Mouse (Mus musculus): ENCODE data around the gene Gm12185. TPM values are rescaled to one million over a fixed set of nuclear protein-coding genes. Genes with fewer than 3 reads are reported as not detected.
A peak's percentile ranks its signal among the peaks of the same experiment; 100 is the strongest.
"Not testable (repeated sequence)": the region's sequence is repeated elsewhere in the genome, so short reads cannot be mapped to it uniquely, and the experiment has no call there.

The Gm12185 gene
- polyA plus RNA-seq (2012; fragmentation: generic; extraction: Trizol) = 0.10 TPM

- H3K4me3 ChIP-seq; H3K79me2 ChIP-seq (ENCODE audit: control insufficient read depth, insufficient read depth); H3ac ChIP-seq (ENCODE audit: control insufficient read depth, insufficient read length); H3K27me3 ChIP-seq (ENCODE audit: control insufficient read depth, insufficient read depth, insufficient read length); H3K36me3 ChIP-seq (ENCODE audit: control insufficient read depth, insufficient read depth): not testable (repeated sequence)
- H3K4me2 ChIP-seq (ENCODE audit: low read depth) = peak within 1 kb of the TSS; percentile 34
These were observed at the start of gene Gm12185 for GRCm38 (mm10) chr11:48991740-48992520. TSS of gene Gm12185 (minus strand) at chr11:48992226.

DNA sequence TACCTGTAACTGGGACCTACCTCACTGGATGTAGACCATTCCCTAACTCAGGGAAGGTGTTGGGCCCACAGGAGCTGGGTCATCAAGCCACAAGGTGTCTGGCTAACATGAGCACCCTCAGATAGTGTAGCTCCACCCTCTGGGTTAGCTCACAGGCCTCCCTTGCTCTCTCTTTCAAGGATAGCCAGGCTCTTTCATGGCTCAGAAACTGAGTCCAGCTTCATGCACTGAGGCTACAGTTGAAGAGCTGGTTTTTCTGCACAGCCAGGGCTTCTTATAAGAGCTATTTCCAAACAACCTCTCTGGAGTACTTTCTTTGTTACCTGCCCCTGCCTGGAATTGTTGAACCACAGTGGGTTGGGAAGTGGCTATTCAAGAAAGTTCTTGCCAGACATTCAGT lies 20.0 kb upstream of the Gm12185 start:
- not testable (repeated sequence) for H3K4me3 ChIP-seq; H3K79me2 ChIP-seq (ENCODE audit: control insufficient read depth, insufficient read depth); H3K27me3 ChIP-seq (ENCODE audit: control insufficient read depth, insufficient read depth, insufficient read length); H3ac ChIP-seq (ENCODE audit: control insufficient read depth, insufficient read length); H3K36me3 ChIP-seq (ENCODE audit: control insufficient read depth, insufficient read depth); H3K4me2 ChIP-seq (ENCODE audit: low read depth)

DNA sequence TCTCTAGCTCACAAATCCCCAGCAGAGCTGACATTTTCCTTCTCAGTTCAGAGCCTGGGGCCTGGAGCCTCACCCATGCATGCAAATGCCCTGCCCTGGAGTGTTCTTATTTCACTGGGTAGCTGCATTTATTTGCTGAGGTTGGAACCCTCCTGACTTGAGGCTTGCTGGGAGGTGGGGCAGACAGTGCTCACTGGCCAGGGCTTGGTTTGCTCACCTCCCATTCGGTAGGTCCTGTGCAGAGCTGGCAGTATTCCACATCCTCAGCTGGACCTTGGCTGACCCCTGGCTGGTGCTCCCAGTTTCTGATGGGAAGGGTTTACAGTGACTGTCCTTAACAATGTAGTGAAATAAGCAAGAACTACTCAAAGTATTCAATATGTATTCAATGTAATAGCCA lies 14.8 kb upstream of the Gm12185 start:
- H3K4me2 ChIP-seq (ENCODE audit: low read depth) = peak overlapping the region; percentile 24
- not testable (repeated sequence) for H3K27me3 ChIP-seq (ENCODE audit: control insufficient read depth, insufficient read depth, insufficient read length); H3K36me3 ChIP-seq (ENCODE audit: control insufficient read depth, insufficient read depth); H3ac ChIP-seq (ENCODE audit: control insufficient read depth, insufficient read length); H3K4me3 ChIP-seq; H3K79me2 ChIP-seq (ENCODE audit: control insufficient read depth, insufficient read depth)

GRCm38 (mm10) chr11:49006317-49006716 lies 14.3 kb upstream of the Gm12185 start:
- not testable (repeated sequence) for H3ac ChIP-seq (ENCODE audit: control insufficient read depth, insufficient read length); H3K79me2 ChIP-seq (ENCODE audit: control insufficient read depth, insufficient read depth); H3K27me3 ChIP-seq (ENCODE audit: control insufficient read depth, insufficient read depth, insufficient read length); H3K4me3 ChIP-seq; H3K36me3 ChIP-seq (ENCODE audit: control insufficient read depth, insufficient read depth)
- peak overlapping the region; percentile 24 for H3K4me2 ChIP-seq (ENCODE audit: low read depth)

DNA sequence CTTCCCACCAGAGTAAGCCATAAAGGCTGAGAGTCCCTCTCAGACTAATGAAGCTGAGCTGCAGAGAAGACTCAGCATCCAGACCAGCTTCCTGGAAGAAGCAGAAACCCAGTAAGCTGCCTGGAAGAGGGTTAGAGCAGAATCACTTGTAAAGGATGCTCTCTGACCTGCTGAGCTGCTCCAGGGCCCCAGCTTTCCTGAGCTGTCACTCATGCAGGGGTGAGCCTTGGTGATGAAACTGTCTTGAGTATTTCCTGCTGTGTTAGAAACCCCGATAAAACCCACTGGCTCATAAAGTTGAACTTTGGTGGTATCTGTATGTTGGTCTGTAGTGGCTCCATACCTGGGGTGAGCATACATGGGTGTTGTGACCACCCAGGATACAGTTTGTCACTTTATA lies 8.4 kb upstream of the Gm12185 start:
- not testable (repeated sequence) for H3K4me2 ChIP-seq (ENCODE audit: low read depth); H3K4me3 ChIP-seq; H3K27me3 ChIP-seq (ENCODE audit: control insufficient read depth, insufficient read depth, insufficient read length); H3ac ChIP-seq (ENCODE audit: control insufficient read depth, insufficient read length); H3K79me2 ChIP-seq (ENCODE audit: control insufficient read depth, insufficient read depth); H3K36me3 ChIP-seq (ENCODE audit: control insufficient read depth, insufficient read depth)

DNA sequence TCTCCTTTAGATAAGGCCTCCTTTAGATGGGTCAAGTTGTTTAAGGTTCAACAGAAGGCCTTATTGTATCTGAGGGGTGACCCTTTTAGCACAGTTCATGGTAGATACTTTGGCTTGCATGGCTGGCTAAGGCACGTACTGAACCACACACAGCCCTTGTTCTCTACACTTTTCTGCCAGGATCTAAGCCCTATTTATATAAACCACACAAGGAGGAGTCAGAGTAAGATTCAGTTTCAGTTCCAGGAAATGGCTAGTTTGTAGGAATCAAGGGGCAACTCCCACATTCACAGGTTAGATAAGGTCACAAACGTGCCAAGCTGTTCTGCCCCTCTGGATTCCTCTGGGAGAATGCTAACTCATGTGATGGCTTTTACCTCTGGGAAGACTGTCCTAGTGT lies 2.0 kb upstream of the Gm12185 start, which contains the start of gene Tgtp1:
Gene Tgtp1, minus strand, starts transcription at position 155 of the 400 bp plus-strand sequence.
- H3K79me2 ChIP-seq (ENCODE audit: control insufficient read depth, insufficient read depth); H3ac ChIP-seq (ENCODE audit: control insufficient read depth, insufficient read length); H3K4me3 ChIP-seq; H3K27me3 ChIP-seq (ENCODE audit: control insufficient read depth, insufficient read depth, insufficient read length); H3K36me3 ChIP-seq (ENCODE audit: control insufficient read depth, insufficient read depth): not testable (repeated sequence)
- H3K4me2 ChIP-seq (ENCODE audit: low read depth) = peak within 1 kb of the TSS; percentile 44

DNA sequence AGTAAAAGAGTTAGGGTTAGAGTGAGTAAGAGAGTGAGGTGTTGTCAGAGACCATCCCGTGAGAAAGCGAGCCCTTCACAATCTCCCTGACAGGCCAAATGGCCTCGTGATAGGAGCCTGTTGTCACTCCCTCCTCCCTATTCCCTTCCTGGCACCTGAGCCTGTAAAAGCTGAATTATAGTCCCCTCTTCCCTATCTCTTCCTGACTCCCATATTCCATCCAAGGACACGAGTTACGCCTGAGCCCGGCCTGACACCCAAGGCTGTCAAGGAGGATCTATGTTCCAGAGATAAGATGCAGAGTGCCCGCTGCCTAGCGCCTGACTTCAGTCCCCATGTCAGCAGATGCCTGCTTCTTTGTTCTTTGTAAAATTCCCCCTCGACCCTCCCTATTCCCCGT lies 1.3 kb upstream of the Gm12185 start:
- not testable (repeated sequence) for H3K4me2 ChIP-seq (ENCODE audit: low read depth); H3K36me3 ChIP-seq (ENCODE audit: control insufficient read depth, insufficient read depth); H3K4me3 ChIP-seq; H3K79me2 ChIP-seq (ENCODE audit: control insufficient read depth, insufficient read depth); H3K27me3 ChIP-seq (ENCODE audit: control insufficient read depth, insufficient read depth, insufficient read length); H3ac ChIP-seq (ENCODE audit: control insufficient read depth, insufficient read length)

DNA sequence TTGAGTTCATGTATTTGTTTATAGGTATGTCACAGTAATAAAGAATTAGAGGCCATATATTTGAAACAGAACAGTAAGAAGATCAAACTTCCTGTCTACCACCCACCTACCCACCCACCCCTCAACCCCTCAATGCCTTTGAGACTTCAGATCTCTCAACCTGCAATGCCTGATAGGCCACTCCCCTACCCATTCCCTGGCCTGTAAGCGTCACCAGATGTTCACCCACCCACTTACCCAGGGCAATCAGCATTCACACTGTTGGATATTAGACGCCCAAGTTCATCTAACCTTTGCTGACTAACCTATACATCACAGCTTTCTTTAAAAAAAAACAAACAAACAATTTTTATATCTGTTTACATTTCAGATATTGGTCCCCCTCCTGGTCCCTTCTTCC lies 2.0 kb downstream of the Gm12185 start:
- not testable (repeated sequence) for H3ac ChIP-seq (ENCODE audit: control insufficient read depth, insufficient read length); H3K4me3 ChIP-seq; H3K79me2 ChIP-seq (ENCODE audit: control insufficient read depth, insufficient read depth); H3K27me3 ChIP-seq (ENCODE audit: control insufficient read depth, insufficient read depth, insufficient read length); H3K36me3 ChIP-seq (ENCODE audit: control insufficient read depth, insufficient read depth); H3K4me2 ChIP-seq (ENCODE audit: low read depth)

DNA sequence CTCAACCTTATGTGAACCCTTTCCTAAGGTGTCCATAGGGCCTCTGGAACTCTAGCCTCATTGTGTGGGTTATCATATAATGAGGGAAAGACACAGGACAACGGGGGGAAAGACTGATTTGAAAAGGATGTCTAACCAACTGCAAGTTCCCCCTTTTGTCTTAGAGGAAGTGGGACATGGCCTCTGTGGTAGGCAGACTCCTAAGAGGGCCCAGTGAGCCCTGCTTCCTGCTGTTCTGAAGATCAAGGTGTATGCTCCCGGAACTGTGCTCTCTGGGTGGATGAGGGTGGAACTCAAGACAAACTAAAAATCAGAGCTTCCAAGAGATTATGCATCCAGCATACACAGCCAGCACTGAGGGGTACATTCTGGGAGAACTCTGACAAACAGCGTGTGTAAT lies 3.8 kb downstream of the Gm12185 start:
- not testable (repeated sequence) for H3K27me3 ChIP-seq (ENCODE audit: control insufficient read depth, insufficient read depth, insufficient read length); H3ac ChIP-seq (ENCODE audit: control insufficient read depth, insufficient read length); H3K36me3 ChIP-seq (ENCODE audit: control insufficient read depth, insufficient read depth); H3K4me2 ChIP-seq (ENCODE audit: low read depth); H3K4me3 ChIP-seq; H3K79me2 ChIP-seq (ENCODE audit: control insufficient read depth, insufficient read depth)

GRCm38 (mm10) chr11:48982848-48983247 lies 9.2 kb downstream of the Gm12185 start:
- H3K4me2 ChIP-seq (ENCODE audit: low read depth); H3K27me3 ChIP-seq (ENCODE audit: control insufficient read depth, insufficient read depth, insufficient read length); H3K79me2 ChIP-seq (ENCODE audit: control insufficient read depth, insufficient read depth); H3K4me3 ChIP-seq; H3K36me3 ChIP-seq (ENCODE audit: control insufficient read depth, insufficient read depth); H3ac ChIP-seq (ENCODE audit: control insufficient read depth, insufficient read length): not testable (repeated sequence)

DNA sequence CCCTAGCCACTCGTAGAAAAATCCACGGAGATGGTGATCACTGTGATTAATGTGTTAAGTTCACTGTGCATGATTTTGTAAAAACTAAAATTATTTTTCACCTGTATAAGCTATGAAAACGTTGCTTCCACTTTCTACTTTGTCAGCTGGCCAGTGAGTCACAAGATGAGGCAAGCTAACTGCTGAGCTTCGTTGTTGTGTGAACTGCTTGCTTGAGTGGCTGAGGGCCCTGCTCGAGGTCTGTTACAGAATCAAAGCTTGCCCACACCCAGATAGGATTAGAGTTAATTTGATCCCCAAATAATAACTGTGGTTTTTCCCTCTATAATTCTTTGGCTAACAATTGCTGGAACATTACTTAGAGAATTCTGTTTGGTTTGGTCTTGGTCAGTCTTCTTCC lies 12.0 kb downstream of the Gm12185 start:
- H3K4me2 ChIP-seq (ENCODE audit: low read depth); H3K27me3 ChIP-seq (ENCODE audit: control insufficient read depth, insufficient read depth, insufficient read length); H3K4me3 ChIP-seq; H3K36me3 ChIP-seq (ENCODE audit: control insufficient read depth, insufficient read depth); H3ac ChIP-seq (ENCODE audit: control insufficient read depth, insufficient read length); H3K79me2 ChIP-seq (ENCODE audit: control insufficient read depth, insufficient read depth): not testable (repeated sequence)

DNA sequence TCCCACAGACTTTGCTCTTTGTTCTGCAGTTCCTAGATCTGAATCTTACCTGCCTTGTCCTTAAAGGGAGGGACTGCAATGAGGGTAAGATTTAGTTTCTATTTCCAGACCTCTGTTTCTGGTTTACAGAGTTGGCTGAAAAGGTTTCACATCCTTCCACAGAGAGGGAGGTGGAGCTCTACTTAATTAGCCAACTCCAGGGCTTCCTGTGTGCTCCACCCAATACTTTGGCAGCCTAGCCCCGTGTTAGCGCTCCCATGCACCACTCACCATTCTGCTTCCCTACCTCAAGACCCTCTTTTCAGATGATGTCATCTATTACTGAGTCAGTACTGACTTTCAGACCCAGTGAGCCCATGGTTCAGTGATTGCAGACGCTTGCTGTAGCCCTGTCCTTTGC lies 12.8 kb downstream of the Gm12185 start, which contains the start of gene 9930111J21Rik1:
Gene 9930111J21Rik1, minus strand, starts transcription at position 148 of the 400 bp plus-strand sequence.
- not testable (repeated sequence) for H3K27me3 ChIP-seq (ENCODE audit: control insufficient read depth, insufficient read depth, insufficient read length); H3ac ChIP-seq (ENCODE audit: control insufficient read depth, insufficient read length); H3K4me3 ChIP-seq; H3K36me3 ChIP-seq (ENCODE audit: control insufficient read depth, insufficient read depth); H3K4me2 ChIP-seq (ENCODE audit: low read depth); H3K79me2 ChIP-seq (ENCODE audit: control insufficient read depth, insufficient read depth)

DNA sequence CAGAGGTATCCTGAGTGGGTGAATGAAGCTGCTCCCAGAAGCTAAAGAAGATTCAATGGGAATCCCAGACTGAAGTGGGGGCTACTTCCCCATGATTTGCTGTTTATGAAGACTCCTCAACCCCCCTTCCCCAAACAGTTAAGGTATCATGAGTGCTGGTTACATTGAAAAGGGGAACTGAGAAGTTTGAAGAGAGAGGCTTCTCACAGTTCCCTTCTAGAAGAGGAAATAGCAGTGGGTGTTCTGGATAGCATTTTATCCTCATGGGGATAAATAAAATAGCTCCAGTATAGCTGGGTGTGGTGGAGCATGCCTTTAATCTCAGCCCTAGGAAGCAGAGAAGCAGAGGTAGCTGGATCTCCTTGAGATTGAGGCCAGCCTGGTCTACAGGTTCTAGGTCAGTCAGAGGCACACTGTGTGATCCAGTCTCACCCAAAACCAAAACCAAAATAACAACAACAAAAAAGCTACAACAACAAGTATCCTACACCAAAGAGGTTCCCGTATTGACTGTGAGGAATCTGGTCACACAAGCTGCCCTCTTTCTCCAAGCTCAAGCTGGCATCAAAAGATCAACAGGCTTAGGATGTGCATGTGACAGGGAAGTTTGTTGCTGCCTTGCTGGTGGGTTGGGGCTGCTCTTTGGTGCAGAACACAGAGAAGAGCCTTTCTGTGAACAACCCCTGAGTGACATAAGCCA lies 13.6 kb downstream of the Gm12185 start, which contains the start of gene Olfr56:
Gene Olfr56, plus strand, starts transcription at position 650 of the 700 bp plus-strand sequence.
- not testable (repeated sequence) for H3ac ChIP-seq (ENCODE audit: control insufficient read depth, insufficient read length); H3K27me3 ChIP-seq (ENCODE audit: control insufficient read depth, insufficient read depth, insufficient read length); H3K36me3 ChIP-seq (ENCODE audit: control insufficient read depth, insufficient read depth); H3K4me2 ChIP-seq (ENCODE audit: low read depth); H3K4me3 ChIP-seq; H3K79me2 ChIP-seq (ENCODE audit: control insufficient read depth, insufficient read depth)
